Mouse (Mus musculus) CH12.LX (cell line): ENCODE measurements around the gene Bach2. TPM values are rescaled to one million over a fixed set of nuclear protein-coding genes. Genes with fewer than 3 reads are reported as not detected.
A peak's percentile ranks its signal among the peaks of the same experiment; 100 is the strongest.

ENCODE experiments used
- DNase-seq: peaks from one replicate; pipeline ENCODE4 v3.0.0-alpha.2; 2013; ENCODE audit errors: extremely low read depth
- H3K27ac ChIP-seq: 2 replicates; pipeline ENCODE4 v1.5.1; 2012; ENCODE audit warnings: low read depth, mild to moderate bottlenecking, control low read depth, moderate library complexity; ENCODE audit not compliant: insufficient read depth
- H3K27me3 ChIP-seq: replicated peaks from 2 replicates; pipeline ENCODE3; 2012; ENCODE audit warnings: inconsistent platforms
- H3K36me3 ChIP-seq, 2 experiments: replicated peaks in 1 of 2; 2 replicates each; pipeline versions ENCODE3 to v1.6.1; 2012; ENCODE audit warnings: inconsistent platforms in 1 of 2, low read length in 1 of 2, mild to moderate bottlenecking in 1 of 2, mixed read lengths in 1 of 2, moderate library complexity in 1 of 2; ENCODE audit not compliant: control insufficient read depth in 1 of 2, insufficient read depth in 1 of 2
- H3K4me1 ChIP-seq, 2 experiments: 2 replicates each; pipeline ENCODE4 v1.6.1; 2012; ENCODE audit warnings: inconsistent platforms in 1 of 2, moderate library complexity in 1 of 2; ENCODE audit not compliant: insufficient read depth in 2 of 2, control insufficient read depth in 1 of 2
- H3K4me2 ChIP-seq: 2 replicates; pipeline ENCODE4 v1.6.1; 2012; ENCODE audit warnings: low read depth, mild to moderate bottlenecking, control low read depth; ENCODE audit not compliant: poor library complexity, insufficient read depth, severe bottlenecking
- H3K4me3 ChIP-seq, 3 experiments: fragments of 150-350 bp in 1 of 3; sonication (generic) in 1 of 3; replicated peaks in 1 of 3; 2 replicates each; pipeline versions ENCODE3 to v1.5.1; 2011 to 2012; ENCODE audit warnings: low read depth in 2 of 3, low read length in 2 of 3, mild to moderate bottlenecking in 2 of 3, moderate library complexity in 2 of 3, control low read depth in 1 of 3, improper control_type of control experiment in 1 of 3, inconsistent platforms in 1 of 3, mixed read lengths in 1 of 3; ENCODE audit not compliant: poor library complexity in 1 of 3
- H3K79me2 ChIP-seq: replicated peaks from 2 replicates; pipeline ENCODE4 v1.6.1; 2012; ENCODE audit warnings: mild to moderate bottlenecking, moderate library complexity; ENCODE audit not compliant: control insufficient read depth, poor library complexity, insufficient read depth, severe bottlenecking; ENCODE audit errors: extremely low read depth
- H3K9ac ChIP-seq: 2 replicates; pipeline ENCODE4 v1.6.1; 2012; ENCODE audit warnings: low read depth, mild to moderate bottlenecking, control low read depth, moderate library complexity; ENCODE audit not compliant: insufficient read depth
- H3K9me3 ChIP-seq: replicated peaks from 2 replicates; pipeline ENCODE3; 2012; ENCODE audit warnings: low read length, inconsistent platforms, mixed read lengths
- CHD1 ChIP-seq: IDR thresholded peaks from 2 replicates; pipeline ENCODE4 v1.6.1; 2012; ENCODE audit warnings: low read depth, low read length, improper control_type of control experiment, inconsistent platforms
- CHD2 ChIP-seq: IDR thresholded peaks from 2 replicates; pipeline ENCODE4 v1.6.1; 2011; ENCODE audit warnings: low read length, improper control_type of control experiment
- E2F4 ChIP-seq: IDR thresholded peaks from 2 replicates; pipeline ENCODE4 v1.6.1; 2011; ENCODE audit warnings: low read depth, low read length, improper control_type of control experiment; ENCODE audit not compliant: insufficient replicate concordance
- GABPA ChIP-seq: IDR thresholded peaks from 2 replicates; pipeline ENCODE4 v1.6.1; 2012; ENCODE audit warnings: low read depth, low read length, improper control_type of control experiment, inconsistent platforms; ENCODE audit not compliant: insufficient replicate concordance
- HCFC1 ChIP-seq: IDR thresholded peaks from 2 replicates; pipeline ENCODE4 v1.6.1; 2012; ENCODE audit warnings: low read depth, mild to moderate bottlenecking, inconsistent platforms, low read length, improper control_type of control experiment
- IRF4 ChIP-seq: IDR thresholded peaks from 2 replicates; pipeline ENCODE4 v1.6.1; 2014; ENCODE audit warnings: low read depth, mild to moderate bottlenecking, inconsistent platforms, low read length, improper control_type of control experiment
- JUN ChIP-seq: IDR thresholded peaks from 2 replicates; pipeline ENCODE4 v1.6.1; 2011; ENCODE audit warnings: low read depth, mild to moderate bottlenecking, low read length, improper control_type of control experiment, moderate library complexity; ENCODE audit not compliant: insufficient read depth
- JUND ChIP-seq: conservative IDR thresholded peaks from 2 replicates; pipeline ENCODE4 v1.6.1; 2011; ENCODE audit warnings: low read depth, low read length, improper control_type of control experiment
- KAT2A ChIP-seq: IDR thresholded peaks from 2 replicates; pipeline ENCODE4 v1.6.1; 2012; ENCODE audit warnings: low read length, improper control_type of control experiment, inconsistent platforms; ENCODE audit not compliant: insufficient replicate concordance
- MAX ChIP-seq: IDR thresholded peaks from 2 replicates; pipeline ENCODE4 v1.6.1; 2011; ENCODE audit warnings: low read length, improper control_type of control experiment
- MAZ ChIP-seq: IDR thresholded peaks from 2 replicates; pipeline ENCODE4 v1.6.1; 2012; ENCODE audit warnings: low read depth, mild to moderate bottlenecking, inconsistent platforms, low read length, improper control_type of control experiment, moderate library complexity
- MYC ChIP-seq: IDR thresholded peaks from 2 replicates; pipeline ENCODE4 v1.6.1; 2011; ENCODE audit warnings: low read depth, mild to moderate bottlenecking, improper control_type of control experiment, low read length
- NELFE ChIP-seq: IDR thresholded peaks from 2 replicates; pipeline ENCODE4 v1.6.1; 2011; ENCODE audit warnings: low read depth, low read length, improper control_type of control experiment
- NRF1 ChIP-seq: IDR thresholded peaks from 2 replicates; pipeline ENCODE4 v1.6.1; 2014; ENCODE audit warnings: low read depth, mild to moderate bottlenecking, inconsistent platforms, low read length, improper control_type of control experiment, moderate library complexity
- PAX5 ChIP-seq: IDR thresholded peaks from 2 replicates; pipeline ENCODE4 v1.6.1; 2012; ENCODE audit warnings: low read length, inconsistent platforms, mixed read lengths
- POLR2A ChIP-seq: IDR thresholded peaks from 2 replicates; pipeline ENCODE4 v1.6.1; 2011; ENCODE audit warnings: low read depth, mild to moderate bottlenecking, improper control_type of control experiment, low read length
- POLR2AphosphoS2 ChIP-seq: IDR thresholded peaks from 2 replicates; pipeline ENCODE4 v1.6.1; 2011; ENCODE audit warnings: low read depth, low read length, improper control_type of control experiment
- RCOR1 ChIP-seq: conservative IDR thresholded peaks from 2 replicates; pipeline ENCODE4 v1.6.1; 2012; ENCODE audit warnings: low read depth, mild to moderate bottlenecking, inconsistent platforms, low read length, improper control_type of control experiment
- TCF12 ChIP-seq: IDR thresholded peaks from 2 replicates; pipeline ENCODE4 v1.6.1; 2014; ENCODE audit warnings: low read depth, mild to moderate bottlenecking, inconsistent platforms, low read length, improper control_type of control experiment
- UBTF ChIP-seq: IDR thresholded peaks from 2 replicates; pipeline ENCODE4 v1.6.1; 2012; ENCODE audit warnings: low read depth, mild to moderate bottlenecking, inconsistent platforms, low read length, improper control_type of control experiment, moderate library complexity
- USF1 ChIP-seq: IDR thresholded peaks from 2 replicates; pipeline ENCODE4 v1.6.1; 2014; ENCODE audit warnings: low read depth, mild to moderate bottlenecking, inconsistent platforms, low read length, improper control_type of control experiment
- ZKSCAN1 ChIP-seq: IDR thresholded peaks from 2 replicates; pipeline ENCODE4 v1.6.1; 2012; ENCODE audit warnings: low read depth, inconsistent platforms, low read length, improper control_type of control experiment, borderline replicate concordance
- ZNF384 ChIP-seq: IDR thresholded peaks from 2 replicates; pipeline ENCODE4 v1.6.1; 2012; ENCODE audit warnings: low read depth, low read length, improper control_type of control experiment, inconsistent platforms
- dilution Hi-C: fragments of 300-500 bp; cut with MboI; formaldehyde crosslinking; loops from 2 replicates; pipeline ENCODE4 v1.14.3; 2020; ENCODE audit warnings: low sequenced_read_pairs; ENCODE audit not compliant: extremely low pct_unique_long_range_greater_than_20kb, extremely low pct_ligation_motif_present
- in situ Hi-C: fragments of 300-500 bp; cut with MboI; formaldehyde crosslinking; loops from 3 replicates; pipeline ENCODE4 v1.14.3; 2019; ENCODE audit warnings: low sequenced_read_pairs, low pct_ligation_motif_present, low pct_unique_long_range_greater_than_20kb, mixed read lengths
- polyA plus RNA-seq: library from polyadenylated mRNA; unstranded; fragments of >175 nt; gene quantifications from 2 replicates; pipeline ENCODE4 v1.2.1, GENCODE M21; 2012; ENCODE audit warnings: low read depth; ENCODE audit not compliant: insufficient read length
- total RNA-seq, 2 experiments: library from RNA; depleted of rRNA; stranded (reverse); fragments of 300-350 nt in 1 of 2; fragments of >200 nt in 1 of 2; gene quantifications; 2 replicates each; pipeline ENCODE4 v1.2.3; 2012 to 2014

Bach2 gene
- total and polyA plus RNA-seq, 3 experiments, result 0.11 TPM; not detected in 2

DNA sequence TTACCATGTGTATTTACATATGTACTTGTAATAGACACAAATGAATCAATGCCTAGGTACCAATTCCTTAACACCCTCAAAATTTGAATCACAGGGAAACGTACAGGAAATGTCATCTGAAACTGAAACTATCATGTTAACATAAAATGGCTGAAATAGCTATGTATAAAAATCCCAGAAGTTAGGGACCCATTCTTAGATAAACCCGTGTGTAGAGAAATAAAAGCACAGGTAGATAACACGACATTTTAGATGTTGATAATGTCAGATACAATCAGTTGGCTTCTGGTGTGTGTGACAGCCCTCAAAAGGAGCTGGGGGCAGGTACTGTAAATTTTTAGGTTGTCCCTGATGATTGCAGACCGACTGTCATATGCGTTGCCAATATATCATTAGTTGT, 96.2 kb downstream of the Bach2 start:
- no peak overlapping the region for H3K27ac ChIP-seq

DNA sequence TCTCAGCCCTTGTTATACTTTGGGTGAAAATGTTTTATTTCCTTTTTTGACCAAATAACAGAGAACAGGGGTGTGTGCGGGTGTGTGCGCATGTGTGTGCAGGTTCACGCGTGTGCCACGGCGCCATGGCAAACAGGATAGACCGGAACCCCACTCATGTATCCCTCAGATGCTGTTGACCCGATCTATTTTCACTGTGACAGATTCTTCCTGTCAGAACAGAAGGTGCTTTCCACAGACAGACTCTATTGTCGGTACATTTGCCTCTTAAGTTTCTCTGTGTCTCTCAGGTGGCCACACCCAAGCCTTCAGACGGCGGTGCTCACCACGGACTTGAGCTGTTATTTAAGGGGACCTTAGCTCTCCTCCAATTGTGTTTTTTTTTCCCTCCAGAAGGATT, 97.1 kb downstream of the Bach2 start:
- H3K27me3 ChIP-seq, result no peaks in the 10 kb centered on the region
- peaks cover 4 to 22% of the 10 kb centered on the region in 2 experiments; a peak in 2 of 4 replicates for H3K4me1 ChIP-seq
- dilution Hi-C loops (no loop called here), in situ Hi-C loops (no loop called here)
- H3K27ac ChIP-seq, result no peak overlapping the region
- H3K4me2 ChIP-seq, result peak overlapping the region; percentile 8; the same call in 1 of the 2 replicates
- no peak overlapping the region for H3K9ac ChIP-seq
- no peaks in the 10 kb centered on the region for H3K79me2 ChIP-seq
- TF ChIP-seq POLR2AphosphoS2, result no peak
- TF ChIP-seq USF1, result no peak
- TF ChIP-seq NRF1, result no peak
- no peak for TF ChIP-seq JUN
- no peak for TF ChIP-seq RCOR1
- TF ChIP-seq POLR2A, result no peak
- TF ChIP-seq ZNF384, result no peak
- TF ChIP-seq JUND, result no peak
- no peak for TF ChIP-seq MAX
- no peak for TF ChIP-seq MYC
- no peaks in the 10 kb centered on the region for H3K9me3 ChIP-seq
- H3K4me3 ChIP-seq, result no peak overlapping the region
- DNase-seq, result peak; percentile 21
- H3K36me3 ChIP-seq, result no peaks in the 10 kb centered on the region

More for the DNA sequence above, 96.2 kb downstream of the Bach2 start:
- DNase-seq, result no peak
- TF ChIP-seq CHD1 (no peak), IRF4 (no peak), CHD2 (no peak), USF1 (no peak), POLR2A (no peak), UBTF (no peak), PAX5 (no peak), MAZ (no peak), E2F4 (no peak), ZKSCAN1 (no peak), NELFE (no peak), JUND (no peak), HCFC1 (no peak), KAT2A (no peak), GABPA (no peak), TCF12 (no peak)
- TF ChIP-seq, all 38 proteins: peak for 0
- dilution Hi-C loops (no loop called here), in situ Hi-C loops (no loop called here)
- no peaks in the 10 kb centered on the region for H3K9me3 ChIP-seq
- no peaks in the 10 kb centered on the region for H3K27me3 ChIP-seq
- H3K36me3 ChIP-seq, result no peaks in the 10 kb centered on the region
- H3K4me3 ChIP-seq, result no peak overlapping the region
- H3K4me1 ChIP-seq, result peaks cover 4 to 22% of the 10 kb centered on the region in 2 experiments; a peak in 2 of 4 replicates
- no peak overlapping the region for H3K9ac ChIP-seq
- no peaks in the 10 kb centered on the region for H3K79me2 ChIP-seq
- no peak overlapping the region for H3K4me2 ChIP-seq
